8 mouse cellular contexts compared by ENCODE assay signal in the genomic region with DNA sequence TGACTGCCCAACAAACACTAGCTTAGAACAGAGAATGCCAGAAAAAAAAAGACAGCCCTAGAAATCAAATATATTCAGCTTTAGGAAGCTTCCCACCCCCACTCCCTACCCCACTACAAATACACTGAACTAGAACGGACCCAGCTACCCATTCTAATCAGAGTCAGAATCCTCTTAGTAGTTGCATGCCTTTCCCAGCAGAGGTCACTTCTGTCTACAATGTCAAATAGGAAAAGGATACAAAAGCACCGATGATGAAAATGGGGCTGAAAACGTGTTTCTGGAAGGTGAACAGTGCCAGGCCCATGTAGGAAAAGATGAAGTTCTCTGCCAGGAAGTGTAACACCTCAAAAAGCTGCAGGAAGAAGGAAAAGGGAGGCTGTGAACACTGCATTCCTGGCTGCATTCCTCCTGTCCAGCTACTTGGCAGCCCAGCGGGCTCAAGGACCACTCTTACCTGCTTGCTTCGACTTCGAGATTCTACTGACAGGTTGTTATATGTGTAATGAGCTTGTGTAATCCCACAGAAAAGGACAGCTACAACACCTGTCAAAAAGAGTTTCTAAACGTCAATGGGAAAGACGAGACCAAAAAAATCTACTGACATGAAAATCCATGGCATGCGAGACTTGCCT.
DNase-seq lines count a peak whose midpoint lies in the region; ATAC-seq and TF ChIP-seq lines count a peak whose summit lies in the region.
"Had no signal": no experiment of that assay in that cellular context is flagged by ENCODE, and none has a peak within 500 bp of the region (broad histone marks: within the 10 kb centered on the region; RNA-seq: fewer than 3 reads in every experiment).

No protein-coding gene starts in this region.

- ATAC-seq in intestine, postnatal 0 days, result no peak
- ATAC-seq in intestine, embryonic 15.5 days, result no peak
- peak; percentile 71 for ATAC-seq in lung, embryonic 16.5 days (ENCODE audit: low read depth)

- peak; percentile 7 for DNase-seq in 3T3-L1 (ENCODE audit: low read depth, low spot score)
- no peak for DNase-seq in adrenal gland, adult 8-10 months
- DNase-seq in gastrocnemius, postnatal 25 days, result no peak

- H3K9me3 ChIP-seq in intestine, postnatal 0 days (ENCODE audit: control insufficient read depth), result no peaks in the 10 kb centered on the region
- H3K9me3 ChIP-seq in intestine, embryonic 15.5 days, result no peaks in the 10 kb centered on the region
- no peaks in the 10 kb centered on the region for H3K9me3 ChIP-seq in E14TG2a.4 (ENCODE audit: low read length)
- H3K9me3 ChIP-seq in lung, embryonic 16.5 days (ENCODE audit: control insufficient read depth, low read length), result no peaks in the 10 kb centered on the region
- H3K9me3 ChIP-seq: limb, embryonic 10.5 days had no signal

- H3K36me3 ChIP-seq in intestine, postnatal 0 days (ENCODE audit: control insufficient read depth, insufficient read depth), result no peaks in the 10 kb centered on the region
- H3K36me3 ChIP-seq in intestine, embryonic 15.5 days, result no peaks in the 10 kb centered on the region
- no peaks in the 10 kb centered on the region for H3K36me3 ChIP-seq in E14TG2a.4 (ENCODE audit: insufficient read depth, low read length)
- H3K36me3 ChIP-seq in lung, embryonic 16.5 days (ENCODE audit: control insufficient read depth, insufficient read depth, low read length), result no peaks in the 10 kb centered on the region
- H3K36me3 ChIP-seq: limb, embryonic 10.5 days had no signal

- H3K27ac ChIP-seq in intestine, postnatal 0 days (ENCODE audit: low read depth, low read length), result no peak overlapping the region
- H3K27ac ChIP-seq in intestine, embryonic 15.5 days, result no peak overlapping the region
- no peak overlapping the region for H3K27ac ChIP-seq in lung, embryonic 16.5 days (ENCODE audit: low read length)
- H3K27ac ChIP-seq: limb, embryonic 10.5 days had no signal

- TF ChIP-seq CTCF in intestine, postnatal 0 days (IDR thresholded peaks at IDR 0.05; ENCODE audit: low read depth), result peak; percentile 42
- TF ChIP-seq CTCF in E14TG2a.4 (conservative IDR thresholded peaks at IDR 0.05; ENCODE audit: low read length), result 0 out of 2 replicates have a peak, but pooled peaks have one; percentile 3

- H3K4me2 ChIP-seq in intestine, postnatal 0 days (replicated peaks; ENCODE audit: low read depth), result no peak overlapping the region
- no peak overlapping the region for H3K4me2 ChIP-seq in intestine, embryonic 15.5 days (replicated peaks)
- H3K4me2 ChIP-seq in lung, embryonic 16.5 days (ENCODE audit: low read depth, low read length), result no peak overlapping the region

- H3K27me3 ChIP-seq in intestine, postnatal 0 days (replicated peaks; ENCODE audit: control insufficient read depth, insufficient read depth, low read length), result no peaks in the 10 kb centered on the region
- no peaks in the 10 kb centered on the region for H3K27me3 ChIP-seq in intestine, embryonic 15.5 days (replicated peaks)
- no peaks in the 10 kb centered on the region for H3K27me3 ChIP-seq in E14TG2a.4 (ENCODE audit: insufficient read depth, low read length)
- H3K27me3 ChIP-seq in lung, embryonic 16.5 days (ENCODE audit: control insufficient read depth, insufficient read depth, low read depth, low read length), result no peaks in the 10 kb centered on the region

- 52% methylated on average over 9 of the region's 9 CpGs for WGBS in intestine, postnatal 0 days
- 55% methylated on average over 9 of the region's 9 CpGs for WGBS in intestine, embryonic 15.5 days
- 31% methylated on average over 9 of the region's 9 CpGs for WGBS in lung, embryonic 16.5 days

- no peak overlapping the region for H3K9ac ChIP-seq in intestine, postnatal 0 days (ENCODE audit: low read depth, low read length)
- H3K9ac ChIP-seq in intestine, embryonic 15.5 days, result no peak overlapping the region
- no peak overlapping the region for H3K9ac ChIP-seq in lung, embryonic 16.5 days (ENCODE audit: low read length)

- H3K4me1 ChIP-seq in intestine, postnatal 0 days (replicated peaks; ENCODE audit: control insufficient read depth, insufficient read depth, low read length), result no peaks in the 10 kb centered on the region
- H3K4me1 ChIP-seq in intestine, embryonic 15.5 days (replicated peaks), result no peaks in the 10 kb centered on the region
- no peaks in the 10 kb centered on the region for H3K4me1 ChIP-seq in E14TG2a.4 (replicated peaks; ENCODE audit: low read depth, low read length)
- H3K4me1 ChIP-seq in lung, embryonic 16.5 days (replicated peaks; ENCODE audit: control insufficient read depth, insufficient read depth, low read length), result no peaks in the 10 kb centered on the region
- H3K4me1 ChIP-seq: limb, embryonic 10.5 days had no signal

- no peak overlapping the region for H3K4me3 ChIP-seq in intestine, postnatal 0 days (ENCODE audit: low read depth, low read length)
- no peak overlapping the region for H3K4me3 ChIP-seq in intestine, embryonic 15.5 days (replicated peaks)
- no peak overlapping the region for H3K4me3 ChIP-seq in E14TG2a.4 (replicated peaks; ENCODE audit: low read length)
- H3K4me3 ChIP-seq in lung, embryonic 16.5 days (ENCODE audit: low read length), result no peak overlapping the region
- H3K4me3 ChIP-seq: limb, embryonic 10.5 days had no signal
